Mouse (Mus musculus): Measurements from ENCODE around the gene Gpat3. TPM values are rescaled to one million over a fixed set of nuclear protein-coding genes. Genes with fewer than 3 reads are reported as not detected.

Gene Gpat3
- polyA plus RNA-seq, 1 experiment from 2014 or later, result 15.5 TPM

DNA sequence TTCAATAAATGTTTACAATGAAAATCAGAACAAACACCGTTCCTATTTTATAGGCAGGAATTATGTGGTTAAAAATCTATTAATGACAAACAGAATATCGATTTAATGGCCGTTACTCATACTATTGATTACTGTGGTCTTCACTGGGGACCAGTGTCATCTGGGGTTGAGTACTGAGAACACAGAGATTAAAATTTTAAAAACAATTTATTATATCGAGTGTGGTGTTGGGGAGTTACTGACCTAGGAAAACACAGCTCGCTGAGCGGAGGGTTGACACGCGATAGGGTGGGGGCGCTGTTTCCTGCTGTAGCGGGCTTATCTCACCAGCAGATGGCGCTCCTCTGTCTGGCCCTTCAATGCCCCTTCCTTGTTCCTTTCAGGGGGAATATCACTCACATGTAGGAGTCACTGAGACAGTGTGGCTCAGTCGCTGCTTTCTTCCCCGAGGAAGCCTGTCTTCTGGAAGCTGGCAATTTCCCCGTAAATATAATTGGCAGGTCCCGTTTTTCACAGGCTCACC is 71.8 kb downstream of the Gpat3 start:
- peaks cover 18% of the 10 kb centered on the region for H3K27me3 ChIP-seq
- H3K9me3 ChIP-seq (replicated peaks), result no peaks in the 10 kb centered on the region
- no peak overlapping the region for H3K9ac ChIP-seq
- no peaks in the 10 kb centered on the region for H3K36me3 ChIP-seq
- H3K27ac ChIP-seq, result no peak overlapping the region
- no peak for ATAC-seq (replicated peaks; ENCODE audit: insufficient number of reproducible peaks, insufficient read depth, low FRiP score, low read depth)
- H3K4me2 ChIP-seq, result no peak overlapping the region
- 22% methylated on average over 15 of the region's 15 CpGs for WGBS
- H3K4me1 ChIP-seq (replicated peaks), result peaks cover 5% of the 10 kb centered on the region; the same call in 1 of the 2 replicates
- no peak overlapping the region for H3K4me3 ChIP-seq

DNA sequence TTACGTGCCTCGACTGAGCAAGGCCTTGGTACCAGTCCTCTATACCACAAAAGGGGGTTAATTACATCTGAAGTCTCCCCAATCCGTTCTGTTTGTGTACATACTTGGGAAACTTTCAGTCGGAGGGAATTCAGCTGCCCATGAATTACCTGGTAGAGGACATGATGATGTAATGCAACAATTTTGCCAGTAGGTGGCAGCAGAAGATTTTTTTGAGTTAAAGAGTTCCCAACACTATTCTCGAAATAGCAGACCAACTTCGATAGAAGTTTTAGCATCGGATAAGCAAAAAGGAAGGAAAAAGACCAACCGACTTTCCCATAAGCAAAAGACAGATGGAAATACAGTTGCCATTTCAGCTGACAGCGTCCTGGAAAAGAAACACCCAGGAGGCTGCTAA is 73.6 kb downstream of the Gpat3 start:
- Histone ChIP-seq H3K36me3 (no peaks in the 10 kb centered on the region), H3K9me3 (replicated peaks) (no peaks in the 10 kb centered on the region), H3K27ac (no peak overlapping the region), H3K4me3 (no peak overlapping the region), H3K4me2 (peak overlapping the region; percentile 46), H3K4me1 (replicated peaks) (peaks cover 5% of the 10 kb centered on the region; the same call in 1 of the 2 replicates), H3K27me3 (peaks cover 18% of the 10 kb centered on the region), H3K9ac (no peak overlapping the region)
- no peak for ATAC-seq (replicated peaks; ENCODE audit: insufficient number of reproducible peaks, insufficient read depth, low FRiP score, low read depth)
- 17% methylated on average over 9 of the region's 9 CpGs for WGBS

DNA sequence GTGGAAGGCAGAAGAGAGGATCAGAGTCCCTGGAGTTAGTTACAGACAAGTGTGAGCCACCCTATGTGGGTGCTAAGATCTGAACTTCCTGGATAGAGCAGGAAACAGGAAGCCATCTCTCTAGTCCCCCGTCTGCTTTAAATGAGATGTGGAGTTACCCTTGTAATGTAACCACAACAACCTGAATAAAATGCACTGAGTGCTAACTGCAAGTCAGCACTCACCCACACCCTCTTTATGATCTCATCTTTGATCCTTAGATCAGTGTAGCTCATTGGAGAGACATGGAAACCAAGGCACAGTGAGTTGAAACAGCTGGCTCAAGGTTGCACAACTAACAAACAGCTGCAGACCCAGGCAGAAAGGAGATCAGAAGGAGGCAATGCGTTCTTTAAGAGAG is 84.2 kb downstream of the Gpat3 start:
- H3K27ac ChIP-seq, result no peak overlapping the region
- ATAC-seq (replicated peaks; ENCODE audit: insufficient number of reproducible peaks, insufficient read depth, low FRiP score, low read depth), result no peak
- H3K36me3 ChIP-seq, result no peaks in the 10 kb centered on the region
- no peak overlapping the region for H3K4me2 ChIP-seq
- WGBS, result 65% methylated on average over 2 of the region's 2 CpGs
- H3K4me3 ChIP-seq, result no peak overlapping the region
- no peaks in the 10 kb centered on the region for H3K9me3 ChIP-seq (replicated peaks)
- no peaks in the 10 kb centered on the region for H3K27me3 ChIP-seq
- no peak overlapping the region for H3K9ac ChIP-seq
- no peaks in the 10 kb centered on the region for H3K4me1 ChIP-seq (replicated peaks)

DNA sequence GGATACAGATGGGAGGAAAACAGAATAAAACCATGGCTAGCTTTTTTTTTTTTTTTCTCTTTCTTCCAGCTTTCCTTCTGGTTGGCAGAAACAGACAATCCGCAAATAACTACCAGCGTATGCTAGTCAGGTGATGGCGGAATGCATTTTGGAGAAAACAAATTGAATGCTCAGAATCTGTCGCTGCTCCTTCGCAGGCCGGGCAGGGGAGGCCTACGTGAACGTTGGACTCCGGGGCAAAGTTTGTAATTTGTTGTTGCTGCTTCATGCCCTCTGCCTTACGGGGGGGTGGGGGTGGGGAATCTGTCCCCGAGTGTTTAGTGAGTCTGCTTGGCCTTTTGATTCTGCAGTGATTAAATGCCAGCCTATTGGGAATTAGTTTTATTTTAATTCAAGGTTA is 98.2 kb downstream of the Gpat3 start:
- Histone ChIP-seq H3K27ac (no peak overlapping the region), H3K27me3 (no peaks in the 10 kb centered on the region), H3K36me3 (no peaks in the 10 kb centered on the region), H3K4me2 (no peak overlapping the region), H3K9ac (no peak overlapping the region), H3K9me3 (replicated peaks) (no peaks in the 10 kb centered on the region), H3K4me3 (no peak overlapping the region), H3K4me1 (replicated peaks) (no peaks in the 10 kb centered on the region)
- no peak for ATAC-seq (replicated peaks; ENCODE audit: insufficient number of reproducible peaks, insufficient read depth, low FRiP score, low read depth)
- 66% methylated on average over 11 of the region's 11 CpGs for WGBS

DNA sequence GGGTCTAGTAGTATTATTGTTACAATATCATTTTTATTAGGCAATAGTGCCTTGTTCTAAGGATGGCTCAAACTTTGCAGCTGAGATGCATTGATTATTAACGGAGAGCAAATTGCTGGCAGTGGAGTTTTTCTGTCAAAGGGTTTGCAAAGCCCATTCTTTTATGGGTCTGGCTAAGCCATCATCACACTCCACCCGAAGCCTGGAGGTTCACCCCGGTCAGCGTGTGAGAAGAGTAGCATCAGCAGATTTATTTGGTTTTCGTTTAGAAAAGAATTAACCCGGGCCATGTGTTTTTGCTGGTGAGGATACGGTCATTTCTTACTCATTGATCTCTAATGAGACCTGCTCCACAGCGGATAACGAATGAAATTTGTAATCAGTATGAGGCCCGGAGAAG is 99.8 kb downstream of the Gpat3 start:
- Histone ChIP-seq H3K27ac (no peak overlapping the region), H3K9ac (no peak overlapping the region), H3K4me3 (no peak overlapping the region), H3K36me3 (no peaks in the 10 kb centered on the region), H3K4me1 (replicated peaks) (no peaks in the 10 kb centered on the region), H3K4me2 (no peak overlapping the region), H3K9me3 (replicated peaks) (no peaks in the 10 kb centered on the region), H3K27me3 (no peaks in the 10 kb centered on the region)
- no peak for ATAC-seq (replicated peaks; ENCODE audit: insufficient number of reproducible peaks, insufficient read depth, low FRiP score, low read depth)
- WGBS, result 85% methylated on average over 10 of the region's 10 CpGs

Other genes with a start within 250 kb of the Gpat3 start
- gene Coq2, start 170.6 kb upstream of the Gpat3 start, polyA plus RNA-seq (2015; fragmentation: Nextera tagmentation; extraction: Ambion mirVana), result 63.2 and 68.2 TPM in 2 replicates
- gene Hpse, start 126.0 kb upstream of the Gpat3 start, polyA plus RNA-seq (2015; fragmentation: Nextera tagmentation; extraction: Ambion mirVana), result 0.96 and 2.2 TPM in 2 replicates
- 9.2 and 9.5 TPM in 2 replicates for gene Helq, start 47.1 kb upstream of the Gpat3 start, polyA plus RNA-seq (2015; fragmentation: Nextera tagmentation; extraction: Ambion mirVana)
- gene Mrps18c, start 47.1 kb upstream of the Gpat3 start, polyA plus RNA-seq (2015; fragmentation: Nextera tagmentation; extraction: Ambion mirVana), result 121 and 134 TPM in 2 replicates
- 31.2 and 33.9 TPM in 2 replicates for gene Abraxas1, start 24.7 kb upstream of the Gpat3 start, polyA plus RNA-seq (2015; fragmentation: Nextera tagmentation; extraction: Ambion mirVana)